Mouse (Mus musculus): Measurements from ENCODE around the gene Cdc37.

GRCm38 (mm10) chr9:21183905-21184413 is 34.2 kb upstream of the Cdc37 start:
- no peak for TF ChIP-seq CTCF (IDR thresholded peaks at IDR 0.05; ENCODE audit: low read depth, low read length)
- no peak for TF ChIP-seq POLR2A (IDR thresholded peaks at IDR 0.05; ENCODE audit: insufficient read depth, low read length)
- no peak for TF ChIP-seq EP300 (IDR thresholded peaks at IDR 0.05; ENCODE audit: insufficient read depth, low read depth, low read length)

All from ES-Bruce4 (cell line).